Mouse (Mus musculus) olfactory bulb, adult 2 months (tissue): ENCODE data around the gene Arpc4.

Experiments
- CTCF ChIP-seq: fragments of 200-500 bp; IDR thresholded peaks from 2 replicates; pipeline ENCODE4 v1.5.1; 2012; ENCODE audit warnings: low read depth, mild to moderate bottlenecking, low read length, moderate library complexity; ENCODE audit not compliant: insufficient read depth
- POLR2A ChIP-seq: fragments of 200-500 bp; IDR thresholded peaks from 2 replicates; pipeline ENCODE4 v1.6.1; 2012; ENCODE audit warnings: mild to moderate bottlenecking, low read depth, low read length, moderate library complexity; ENCODE audit not compliant: insufficient read depth

DNA sequence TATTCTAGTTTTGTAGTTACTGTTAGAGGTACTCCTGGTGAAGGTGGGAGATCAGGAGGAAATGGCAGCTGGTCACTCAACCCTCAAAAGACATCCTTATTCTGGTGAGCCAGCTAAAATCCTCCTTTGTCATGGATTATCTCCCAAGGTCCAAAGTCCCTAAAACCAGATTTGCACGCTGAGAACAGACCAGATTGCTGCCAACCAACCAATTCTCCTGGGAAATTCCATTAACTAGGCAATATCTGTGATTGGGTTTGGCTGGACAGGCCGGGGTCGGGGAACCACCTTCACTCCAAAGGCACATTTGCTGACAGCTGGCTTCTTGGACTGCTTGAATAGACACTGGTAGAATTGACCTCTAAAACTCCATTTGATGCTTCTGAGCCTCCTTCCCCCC lies 12.8 kb downstream of the Arpc4 start:
- TF ChIP-seq POLR2A, result no peak
- TF ChIP-seq CTCF, result no peak
